Mouse (Mus musculus) CH12.LX (cell line): Measurements from ENCODE around the gene Exo1.

Source experiments
- CTCF ChIP-seq, 2 experiments: IDR thresholded peaks in 1 of 2; conservative IDR thresholded peaks in 1 of 2; 2 replicates each; pipeline ENCODE4 v1.5.1; 2011 to 2012; ENCODE audit warnings: low read depth in 2 of 2, low read length in 2 of 2, improper control_type of control experiment in 1 of 2, inconsistent platforms in 1 of 2, mild to moderate bottlenecking in 1 of 2, moderate library complexity in 1 of 2
- MAFK ChIP-seq: IDR thresholded peaks from 2 replicates; pipeline ENCODE4 v1.6.1; 2011; ENCODE audit warnings: low read length, improper control_type of control experiment; ENCODE audit not compliant: insufficient replicate concordance
- POLR2A ChIP-seq: IDR thresholded peaks from 2 replicates; pipeline ENCODE4 v1.6.1; 2011; ENCODE audit warnings: low read depth, mild to moderate bottlenecking, improper control_type of control experiment, low read length

- no peak for TF ChIP-seq CTCF (conservative IDR thresholded peaks at IDR 0.05 in 1 of 2, IDR thresholded peaks at IDR 0.05 in 1 of 2; ENCODE audit: low read depth in 2 of 2, low read length in 2 of 2)
- TF ChIP-seq MAFK: no peak
- no peak for TF ChIP-seq POLR2A
Observed at GRCm38 (mm10) chr1:175883398-175883797, 3.0 kb downstream of the Exo1 start.
